Mouse (Mus musculus) ZHBTc4 (cell line): ENCODE results near the gene Srsf7.
A peak's percentile ranks its signal among the peaks of the same experiment; 100 is the strongest.
"Not testable (repeated sequence)": the region's sequence is repeated elsewhere in the genome, so short reads cannot be mapped to it uniquely, and the experiment has no call there.

Experiments
- DNase-seq: peaks from one replicate; pipeline ENCODE4 v3.0.0-alpha.2; 2011; ENCODE audit warnings: low read depth, low spot score

Gene Srsf7

DNA sequence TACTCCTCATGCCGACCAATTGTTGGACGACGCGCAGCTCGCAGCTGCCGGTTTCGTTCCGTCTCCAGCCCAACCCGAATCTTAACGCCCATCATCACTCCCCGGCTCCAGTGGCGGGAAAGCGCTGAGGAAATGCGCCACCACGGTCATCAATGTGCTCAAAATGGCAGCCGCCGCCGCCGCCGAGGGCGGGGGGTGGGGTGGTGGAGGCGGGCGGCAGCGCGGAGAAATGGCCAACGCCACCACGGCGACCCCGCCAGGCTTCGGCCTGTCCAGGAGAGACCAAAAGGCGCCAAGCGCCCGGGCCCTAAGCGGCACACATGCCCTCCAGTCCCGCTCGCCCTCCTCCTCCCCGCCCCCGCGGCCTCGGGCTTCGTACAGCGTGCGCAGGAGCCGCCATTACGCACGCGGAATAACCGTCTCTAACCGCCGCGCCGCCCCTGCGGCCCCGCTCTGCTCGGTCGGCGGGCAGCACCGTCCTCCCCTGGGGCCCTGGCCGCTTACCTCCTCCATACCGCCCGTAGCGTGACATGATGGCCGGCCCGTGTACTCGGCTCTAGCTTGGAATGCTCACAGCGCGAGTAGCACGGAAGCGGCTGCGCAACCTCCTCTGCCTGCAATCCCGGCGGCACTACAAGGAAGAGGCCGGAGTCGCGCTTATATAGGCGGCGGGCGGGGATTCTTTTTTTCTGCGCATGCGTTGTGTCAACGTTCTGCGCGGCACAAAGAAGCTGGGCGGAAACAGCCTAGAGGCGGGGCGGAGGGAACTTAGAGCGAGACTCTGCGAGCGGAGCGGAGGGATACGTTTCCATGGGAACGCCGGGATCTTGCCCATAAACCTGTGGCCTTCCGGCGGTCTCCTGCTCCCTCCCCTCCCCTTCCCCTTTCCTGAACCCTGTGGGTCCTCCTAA lies at the start of gene Srsf7, which contains the start of gene Ttc39d:
Gene Srsf7, minus strand, starts transcription at position 637 of the 911 bp plus-strand sequence.
Gene Ttc39d, plus strand, starts transcription at position 790 of the 911 bp plus-strand sequence.
- peak; percentile 96 for DNase-seq

- DNase-seq: peak; percentile 84
Measured at GRCm38 (mm10) chr17:80255208-80255607, 48.1 kb upstream of the Srsf7 start.

DNA sequence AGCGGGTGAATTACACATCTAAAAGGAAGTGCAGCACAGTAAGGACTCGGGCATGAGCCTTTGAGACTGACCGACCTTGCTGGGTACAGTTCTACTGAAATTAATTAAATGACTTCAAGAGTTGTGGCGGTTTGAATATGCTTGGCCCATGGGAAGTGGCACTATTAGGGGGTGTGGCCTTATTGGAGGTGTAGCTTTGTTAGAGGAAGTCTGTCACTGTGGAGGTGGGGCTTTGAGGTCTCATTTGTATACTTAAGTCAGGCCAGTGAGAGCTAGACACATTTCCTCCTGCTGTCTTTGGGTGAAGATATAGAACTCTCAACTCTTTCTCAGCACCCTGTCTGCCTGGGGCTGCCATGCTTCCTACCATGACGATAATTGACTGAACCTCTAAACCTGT lies 47.3 kb upstream of the Srsf7 start:
- peak; percentile 60 for DNase-seq

DNA sequence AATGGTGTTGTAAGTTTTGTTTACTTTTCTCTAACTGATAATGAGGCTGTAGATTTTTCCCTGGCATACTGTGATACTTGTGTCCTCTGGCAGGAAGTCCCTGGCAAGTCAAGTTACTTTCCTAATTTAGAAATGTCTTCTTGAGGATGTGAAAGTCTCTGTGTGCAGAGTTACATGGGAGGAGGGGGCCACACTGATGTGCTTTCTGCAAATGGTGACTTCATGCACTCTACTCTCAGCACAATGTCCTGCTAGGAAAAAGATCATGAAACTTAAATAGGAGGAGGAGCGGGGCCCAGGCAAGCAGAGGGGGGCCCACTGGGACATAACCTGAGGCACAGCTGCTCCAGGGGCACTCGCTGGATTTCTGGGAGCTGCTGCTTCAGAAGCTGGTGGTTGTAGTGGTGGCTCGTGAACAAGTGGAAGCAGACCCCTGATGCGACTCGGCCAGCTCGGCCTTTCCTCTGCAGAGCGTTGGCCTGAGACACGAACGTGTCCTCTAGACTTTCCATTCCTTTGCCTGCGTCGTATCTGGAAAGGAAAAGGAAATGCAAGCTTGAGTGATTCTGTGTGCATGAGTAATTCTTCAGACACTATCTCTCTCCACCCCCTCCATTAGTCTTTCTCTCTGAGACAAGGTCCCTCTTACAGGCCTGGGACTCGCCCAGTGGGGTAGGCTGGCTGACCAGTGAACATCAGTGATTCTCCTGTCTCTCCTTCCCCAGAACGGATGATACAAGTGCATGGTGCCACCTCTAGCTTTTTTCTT lies 45.8 kb upstream of the Srsf7 start:
- no peak for DNase-seq

GRCm38 (mm10) chr17:80243116-80243515 lies 36.0 kb upstream of the Srsf7 start:
- no peak for DNase-seq

DNA sequence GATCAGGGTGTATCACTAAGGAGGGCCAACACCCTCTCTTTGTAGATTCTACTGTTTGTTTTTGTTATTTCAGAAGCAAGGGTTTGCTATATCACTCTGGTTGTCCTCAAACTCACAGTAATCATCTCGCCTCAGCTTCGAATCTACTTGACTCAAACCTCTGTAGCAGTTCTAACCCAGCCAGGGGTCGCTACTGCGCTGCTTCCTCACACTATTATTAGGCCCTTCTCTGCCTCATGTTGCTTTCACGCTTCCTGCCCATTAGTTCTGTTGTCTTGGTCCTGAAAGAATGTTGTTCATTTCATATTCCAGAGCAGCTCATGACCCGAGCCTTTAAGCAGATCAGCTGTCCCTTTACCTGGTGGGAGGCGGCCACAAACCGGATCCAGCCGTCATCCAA lies 34.5 kb upstream of the Srsf7 start:
- DNase-seq: peak; percentile 19

- no peak for DNase-seq
Measured at GRCm38 (mm10) chr17:80237475-80237874, 30.4 kb upstream of the Srsf7 start.

DNA sequence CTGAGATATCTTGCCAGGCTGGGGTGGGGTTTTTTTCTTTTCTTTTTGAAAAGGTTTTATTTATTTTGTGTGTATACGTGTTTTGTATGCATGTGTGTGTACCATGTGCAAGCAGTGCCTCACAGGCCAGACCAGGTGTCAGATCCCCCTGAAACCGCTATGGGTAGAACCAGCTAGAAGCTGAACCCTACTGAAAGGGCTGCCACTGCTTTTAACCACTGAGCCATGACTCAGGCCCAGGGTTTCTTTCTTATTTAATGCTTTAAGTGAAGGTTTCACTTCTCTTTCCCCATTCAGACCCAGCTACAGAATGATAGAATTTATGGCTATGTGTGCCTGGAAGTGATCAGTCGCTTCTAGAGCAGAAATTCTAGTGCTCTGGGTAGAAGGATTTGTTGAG lies 29.7 kb upstream of the Srsf7 start:
- DNase-seq: no peak

DNA sequence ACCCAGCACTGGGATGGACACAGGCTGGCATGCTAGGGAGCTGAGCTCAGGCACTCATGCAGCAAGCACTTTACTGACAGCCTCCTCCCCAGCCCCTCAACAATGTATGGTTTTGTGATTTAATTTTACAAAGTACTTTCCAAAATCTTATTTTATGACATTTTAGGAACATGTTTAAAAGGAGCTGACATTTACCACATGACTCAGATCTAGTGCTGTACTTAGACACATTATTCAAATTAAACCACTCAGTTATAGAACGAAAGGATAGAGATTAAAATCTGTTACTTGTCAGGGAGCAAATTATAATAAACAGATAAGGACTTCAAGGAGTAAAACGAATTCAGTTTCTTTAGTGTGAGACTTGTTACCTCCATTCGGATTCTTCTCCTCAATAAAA lies 28.4 kb upstream of the Srsf7 start:
- no peak for DNase-seq

DNA sequence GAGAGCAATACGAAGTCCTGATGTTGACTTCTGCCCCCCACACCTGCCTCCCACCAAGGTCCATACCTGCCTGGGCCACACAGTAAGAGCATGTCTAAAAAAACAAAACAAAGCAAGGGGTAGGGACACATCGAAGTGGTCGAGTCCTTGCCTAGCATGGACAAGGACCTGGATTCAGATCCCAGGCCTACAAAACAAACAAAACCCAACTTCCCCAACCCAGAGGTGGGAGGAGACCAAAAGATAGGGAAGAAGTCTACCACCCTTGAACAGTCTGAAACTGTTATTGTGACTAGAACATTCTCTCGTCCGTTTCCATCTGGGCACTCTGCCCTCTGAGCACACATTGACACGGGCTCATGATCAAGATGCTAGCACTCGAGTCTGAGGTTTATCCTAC lies 27.3 kb upstream of the Srsf7 start:
- DNase-seq: no peak

DNA sequence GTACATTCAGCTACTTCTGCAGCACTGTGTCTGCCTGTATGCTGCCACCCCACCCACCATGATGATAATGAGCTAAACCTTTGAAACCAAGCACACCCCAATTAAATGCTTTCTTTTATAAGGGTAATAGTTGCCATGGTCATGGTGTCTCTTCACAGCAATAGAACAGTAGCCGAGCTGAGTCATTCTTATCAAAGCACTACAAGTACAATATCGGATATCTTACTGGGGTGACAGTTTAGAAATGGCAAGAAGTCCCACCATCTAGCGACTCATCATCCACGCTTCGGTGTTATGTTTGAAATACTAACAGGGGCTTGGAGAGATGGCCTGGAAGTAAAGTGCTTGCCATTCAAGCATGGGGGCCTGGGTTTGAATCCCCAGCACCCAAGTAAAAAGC lies 26.7 kb upstream of the Srsf7 start:
- no peak for DNase-seq

GRCm38 (mm10) chr17:80229396-80229795 lies 22.3 kb upstream of the Srsf7 start:
- no peak for DNase-seq

DNA sequence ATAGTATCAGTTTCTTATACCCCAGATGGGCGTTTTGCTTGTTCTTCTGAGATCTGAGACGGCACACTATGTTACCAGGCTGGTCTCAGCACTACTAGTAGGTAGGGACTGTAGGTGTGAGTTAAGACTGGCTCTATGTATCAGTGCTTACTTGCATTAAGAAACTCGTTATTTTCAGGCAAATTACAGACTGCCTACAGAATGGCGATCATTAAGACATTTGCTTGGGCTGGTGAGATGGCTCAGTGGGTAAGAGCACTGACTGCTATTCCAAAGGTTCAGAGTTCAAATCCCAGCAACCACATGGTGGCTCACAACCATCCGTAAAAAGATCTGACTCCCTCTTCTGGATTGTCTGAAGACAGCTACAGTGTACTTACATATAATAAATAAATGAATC lies 18.0 kb upstream of the Srsf7 start:
- DNase-seq: not testable (repeated sequence)

DNA sequence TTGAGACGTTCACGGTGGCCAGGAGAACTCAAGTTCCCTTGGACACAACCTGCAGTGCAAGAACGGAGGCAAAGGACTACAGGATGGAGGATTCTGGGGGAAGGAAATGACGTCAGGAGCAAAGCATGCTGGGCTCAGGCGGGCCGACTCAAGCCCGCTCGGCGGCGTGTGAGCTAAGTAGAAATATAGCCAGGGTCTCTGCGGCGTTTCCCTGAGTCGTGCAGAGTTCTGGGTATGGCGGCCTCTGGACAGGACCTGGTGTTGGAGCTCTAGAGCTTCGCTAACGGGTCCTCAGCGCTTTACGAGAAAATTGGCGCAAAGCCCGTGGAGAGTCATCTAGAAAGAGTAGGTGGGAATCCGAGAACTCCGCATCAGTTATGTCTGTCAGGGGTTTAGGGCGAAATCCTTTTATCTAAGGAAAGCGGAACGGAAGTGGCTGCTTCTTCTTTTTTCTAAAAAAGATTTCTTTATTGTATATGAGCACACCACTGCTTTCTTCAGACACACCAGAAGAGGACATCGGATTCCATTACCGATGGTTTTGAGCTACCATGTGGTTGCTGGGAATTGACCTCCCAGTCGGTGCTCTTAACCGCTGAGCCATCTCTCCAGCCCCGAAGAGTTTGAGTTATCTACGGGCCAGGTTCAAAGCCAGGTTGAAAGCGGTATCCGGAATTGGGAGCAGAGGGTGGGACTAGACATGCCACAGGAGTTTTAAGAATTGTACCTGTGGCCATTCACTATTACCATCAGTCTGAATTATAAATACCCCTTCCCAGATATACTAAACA lies 17.4 kb upstream of the Srsf7 start, which contains the start of gene Gemin6:
Gene Gemin6, plus strand, starts transcription at position 116 of the 791 bp plus-strand sequence.
- peak; percentile 89 for DNase-seq

GRCm38 (mm10) chr17:80223829-80224228 lies 16.7 kb upstream of the Srsf7 start:
- DNase-seq: no peak

DNA sequence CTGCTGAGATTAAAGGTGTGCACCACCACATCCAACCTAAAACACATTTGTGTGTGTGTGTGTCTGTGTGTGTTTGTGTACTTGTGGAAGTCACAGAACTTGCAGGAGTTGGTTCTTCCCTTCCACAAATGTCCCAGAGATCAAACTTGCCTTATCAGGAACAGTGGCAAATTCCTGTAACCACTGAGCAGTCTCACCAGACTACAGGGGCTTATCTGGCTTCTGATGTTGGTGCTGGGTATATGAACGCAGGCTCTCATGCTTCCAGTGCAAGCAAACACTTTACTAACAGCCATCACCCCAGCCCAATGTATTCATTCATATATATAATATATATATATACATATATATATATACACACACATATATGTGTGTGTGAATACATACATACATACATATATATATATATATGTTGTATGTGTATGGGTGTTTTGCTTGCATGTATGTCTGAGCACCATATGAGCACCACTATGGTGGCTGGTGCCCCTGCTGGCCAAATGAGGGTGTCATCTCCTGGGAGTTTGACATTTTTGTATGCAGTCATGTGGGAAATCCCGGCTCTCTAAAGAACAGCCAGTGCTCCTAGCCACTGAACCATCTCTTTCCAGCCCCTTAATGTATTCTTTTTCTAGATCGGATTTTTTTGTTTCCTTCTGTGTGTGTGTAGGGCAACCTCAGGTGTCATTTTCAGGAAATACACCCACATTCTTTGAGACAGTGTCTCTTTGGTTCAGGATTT lies 15.0 kb upstream of the Srsf7 start:
- DNase-seq: peak; percentile 38

DNA sequence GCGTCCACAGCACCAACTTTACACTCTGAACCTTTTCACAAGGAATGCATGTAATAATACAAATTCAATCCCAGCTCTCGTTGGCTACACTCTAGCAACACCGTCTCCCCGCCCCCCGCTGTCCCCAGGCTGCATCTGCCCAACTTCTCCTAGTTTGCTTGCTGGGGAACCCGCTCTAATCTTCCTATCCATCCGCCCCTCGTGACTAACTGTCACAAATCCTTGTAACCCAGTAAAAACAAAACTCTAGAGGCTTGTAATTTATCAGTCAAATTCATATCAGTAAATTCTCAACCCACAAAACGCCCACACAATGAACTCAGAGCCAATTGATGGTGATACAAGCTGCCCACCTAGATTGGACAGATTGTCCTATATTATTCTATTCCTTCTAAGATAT lies 14.1 kb upstream of the Srsf7 start:
- no peak for DNase-seq

- no peak for DNase-seq
Measured at GRCm38 (mm10) chr17:80220131-80220530, 13.0 kb upstream of the Srsf7 start.

DNA sequence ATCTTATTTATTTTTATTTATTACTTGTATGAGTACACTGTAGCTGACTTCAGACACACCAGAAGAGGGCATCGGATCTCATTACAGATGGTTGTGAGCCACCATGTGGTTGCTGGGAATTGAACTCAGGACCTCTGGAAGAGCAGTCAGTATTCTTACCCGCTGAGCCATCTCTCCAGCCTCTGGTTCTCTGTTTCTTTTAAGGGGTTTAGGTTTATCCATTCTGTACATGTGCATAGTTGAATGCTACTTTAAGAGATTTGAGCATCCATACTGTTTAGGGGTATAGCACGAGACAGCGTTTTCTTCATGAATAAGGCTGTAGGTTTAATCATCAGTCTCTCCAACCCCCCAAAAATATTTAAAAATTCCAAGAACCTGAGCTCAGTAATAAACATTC lies 6.9 kb upstream of the Srsf7 start:
- not testable (repeated sequence) for DNase-seq

DNA sequence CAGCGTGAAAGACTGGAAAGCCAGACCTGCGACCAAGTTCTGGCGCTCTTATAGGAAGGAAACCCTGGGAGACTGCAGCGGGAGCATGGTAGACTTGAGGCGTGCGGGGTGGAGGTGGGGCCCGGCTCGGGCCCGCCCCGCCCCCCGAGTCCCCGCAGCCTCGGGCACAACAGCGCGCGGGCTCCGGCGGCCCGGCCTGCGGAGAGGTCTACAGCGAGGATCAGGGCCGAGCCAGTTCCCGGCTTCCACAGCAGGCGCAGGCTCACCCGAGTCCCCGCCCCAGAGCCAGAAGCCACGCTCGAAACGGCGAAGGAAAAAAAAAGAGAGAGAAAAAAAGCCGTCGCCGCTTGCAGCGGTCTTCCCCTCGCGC lies 821 bp downstream of the Srsf7 start:
- no peak for DNase-seq

- no peak for DNase-seq
Measured at GRCm38 (mm10) chr17:80205657-80206056, 1.4 kb downstream of the Srsf7 start.
